Mouse (Mus musculus): ENCODE results near the gene Dpp8.

Dpp8 gene

GRCm38 (mm10) chr9:65083075-65083765, 51.0 kb downstream of the Dpp8 start:
- DNase-seq (ENCODE audit: inconsistent age in 2 of 2, low spot score in 1 of 2) = no peak

- peak; percentile 72 to 87 for DNase-seq (ENCODE audit: inconsistent age in 2 of 2, low spot score in 1 of 2)
These were observed 52.1 kb downstream of the Dpp8 start for GRCm38 (mm10) chr9:65084198-65084807.

- DNase-seq (ENCODE audit: inconsistent age in 2 of 2, low spot score in 1 of 2) = no peak
These were observed 53.1 kb downstream of the Dpp8 start for GRCm38 (mm10) chr9:65085270-65085669.

GRCm38 (mm10) chr9:65086801-65087200, 54.6 kb downstream of the Dpp8 start:
- DNase-seq (ENCODE audit: inconsistent age in 2 of 2, low spot score in 1 of 2) = no peak

- no peak for DNase-seq (ENCODE audit: inconsistent age in 2 of 2, low spot score in 1 of 2)
These were observed 55.3 kb downstream of the Dpp8 start for GRCm38 (mm10) chr9:65087490-65087889.

GRCm38 (mm10) chr9:65094237-65094636, 62.0 kb downstream of the Dpp8 start:
- DNase-seq (ENCODE audit: inconsistent age in 2 of 2, low spot score in 1 of 2) = peak; percentile 68 to 79

GRCm38 (mm10) chr9:65100991-65101685, 68.9 kb downstream of the Dpp8 start, which contains the start of gene Igdcc4:
Igdcc4 (plus strand) TSS chr9:65101486.
- DNase-seq (ENCODE audit: inconsistent age in 2 of 2, low spot score in 1 of 2) = peak; percentile 51 to 81

- DNase-seq (ENCODE audit: inconsistent age in 2 of 2, low spot score in 1 of 2) = peak; percentile 78 to 90
These were observed 69.6 kb downstream of the Dpp8 start for GRCm38 (mm10) chr9:65101686-65102376.

- peak; percentile 51 to 73 for DNase-seq (ENCODE audit: inconsistent age in 2 of 2, low spot score in 1 of 2)
These were observed 70.4 kb downstream of the Dpp8 start for GRCm38 (mm10) chr9:65102377-65103172.

GRCm38 (mm10) chr9:65103173-65103752, 71.0 kb downstream of the Dpp8 start:
- no peak for DNase-seq (ENCODE audit: inconsistent age in 2 of 2, low spot score in 1 of 2)

- no peak for DNase-seq (ENCODE audit: inconsistent age in 2 of 2, low spot score in 1 of 2)
These were observed 74.6 kb downstream of the Dpp8 start for GRCm38 (mm10) chr9:65106821-65107220.

GRCm38 (mm10) chr9:65107893-65108292, 75.7 kb downstream of the Dpp8 start:
- no peak for DNase-seq (ENCODE audit: inconsistent age in 2 of 2, low spot score in 1 of 2)

- peak; percentile 45 to 81 for DNase-seq (ENCODE audit: inconsistent age in 2 of 2, low spot score in 1 of 2)
These were observed 77.2 kb downstream of the Dpp8 start for GRCm38 (mm10) chr9:65109132-65110072.

GRCm38 (mm10) chr9:65111698-65112097, 79.5 kb downstream of the Dpp8 start:
- DNase-seq (ENCODE audit: inconsistent age in 2 of 2, low spot score in 1 of 2) = peak; percentile 74 to 81

GRCm38 (mm10) chr9:65113694-65114093, 81.5 kb downstream of the Dpp8 start:
- no peak for DNase-seq (ENCODE audit: inconsistent age in 2 of 2, low spot score in 1 of 2)

- DNase-seq (ENCODE audit: inconsistent age in 2 of 2, low spot score in 1 of 2) = no peak
These were observed 83.7 kb downstream of the Dpp8 start for GRCm38 (mm10) chr9:65115891-65116290.

- DNase-seq (ENCODE audit: inconsistent age in 2 of 2, low spot score in 1 of 2) = no peak
These were observed 85.3 kb downstream of the Dpp8 start for GRCm38 (mm10) chr9:65117516-65117915.

- DNase-seq (ENCODE audit: inconsistent age in 2 of 2, low spot score in 1 of 2) = peak; percentile 86 to 94
These were observed 88.7 kb downstream of the Dpp8 start for GRCm38 (mm10) chr9:65120935-65121334.

GRCm38 (mm10) chr9:65122545-65122944, 90.3 kb downstream of the Dpp8 start:
- no peak for DNase-seq (ENCODE audit: inconsistent age in 2 of 2, low spot score in 1 of 2)

All from adrenal gland, adult (tissue).